Mouse (Mus musculus) G1E (cell line): ENCODE results near the gene Srrm3. TPM values are rescaled to one million over a fixed set of nuclear protein-coding genes. Genes with fewer than 3 reads are reported as not detected.
A peak's percentile ranks its signal among the peaks of the same experiment; 100 is the strongest.

Source experiments
- ATAC-seq: 2 replicates; pipeline ENCODE4 v1.8.0; 2016; ENCODE audit warnings: mild to moderate bottlenecking; ENCODE audit not compliant: insufficient number of reproducible peaks, poor library complexity, low FRiP score, severe bottlenecking; ENCODE audit errors: extremely low read depth
- DNase-seq: peaks from one replicate; pipeline ENCODE4 v3.0.0; 2012; ENCODE audit warnings: low spot score
- H3K27me3 ChIP-seq: 2 replicates; pipeline ENCODE4 v1.6.1; 2012; ENCODE audit warnings: mild to moderate bottlenecking, low read length, inconsistent platforms; ENCODE audit not compliant: insufficient read depth
- H3K36me3 ChIP-seq: replicated peaks from 2 replicates; pipeline ENCODE3; 2012; ENCODE audit warnings: mild to moderate bottlenecking, inconsistent platforms
- H3K4me1 ChIP-seq: 2 replicates; pipeline ENCODE4 v1.6.1; 2012; ENCODE audit warnings: low read depth, low read length, inconsistent platforms, mixed read lengths; ENCODE audit not compliant: insufficient read depth
- H3K4me3 ChIP-seq: 2 replicates; pipeline ENCODE4 v1.5.1; 2012; ENCODE audit warnings: low read depth, mild to moderate bottlenecking, inconsistent platforms, low read length, moderate library complexity, mixed read lengths
- H3K9me3 ChIP-seq: replicated peaks from 2 replicates; pipeline ENCODE4 v1.6.1; 2012; ENCODE audit warnings: inconsistent platforms
- CTCF ChIP-seq: IDR thresholded peaks from 2 replicates; pipeline ENCODE4 v1.5.1; 2012; ENCODE audit warnings: low read depth, low read length, inconsistent platforms, mixed read lengths
- GATA1 ChIP-seq: IDR thresholded peaks from 2 replicates; pipeline ENCODE4 v1.6.1; 2012; ENCODE audit warnings: borderline replicate concordance, low read length, inconsistent platforms, mixed read lengths
- GATA2 ChIP-seq: IDR thresholded peaks from 2 replicates; pipeline ENCODE4 v1.6.1; 2012; ENCODE audit warnings: low read depth, low read length, inconsistent platforms, borderline replicate concordance
- POLR2AphosphoS5 ChIP-seq: IDR thresholded peaks from 2 replicates; pipeline ENCODE4 v1.6.1; 2012; ENCODE audit warnings: low read depth, low read length, inconsistent platforms; ENCODE audit not compliant: insufficient replicate concordance
- TAL1 ChIP-seq: conservative IDR thresholded peaks from 2 replicates; pipeline ENCODE4 v1.6.1; 2012; ENCODE audit warnings: low read depth, low read length, inconsistent platforms, mixed read lengths
- polyA plus RNA-seq: library from polyadenylated mRNA; stranded (reverse); fragments of >175 nt; gene quantifications from 2 replicates; pipeline ENCODE4 v1.2.3, GENCODE M21; 2012
- total RNA-seq, 2 experiments: library from RNA; stranded (forward) in 1 of 2; stranded (reverse) in 1 of 2; fragments of 200-1000 nt in 1 of 2; fragments of >200 nt in 1 of 2; fragmentation: Nextera tagmentation in 1 of 2; gene quantifications; 2 replicates each; pipeline ENCODE4 v1.2.3; 2014 to 2017

Srrm3 gene
- total and polyA plus RNA-seq, 3 experiments, result 0.38 TPM; not detected in 2

DNA sequence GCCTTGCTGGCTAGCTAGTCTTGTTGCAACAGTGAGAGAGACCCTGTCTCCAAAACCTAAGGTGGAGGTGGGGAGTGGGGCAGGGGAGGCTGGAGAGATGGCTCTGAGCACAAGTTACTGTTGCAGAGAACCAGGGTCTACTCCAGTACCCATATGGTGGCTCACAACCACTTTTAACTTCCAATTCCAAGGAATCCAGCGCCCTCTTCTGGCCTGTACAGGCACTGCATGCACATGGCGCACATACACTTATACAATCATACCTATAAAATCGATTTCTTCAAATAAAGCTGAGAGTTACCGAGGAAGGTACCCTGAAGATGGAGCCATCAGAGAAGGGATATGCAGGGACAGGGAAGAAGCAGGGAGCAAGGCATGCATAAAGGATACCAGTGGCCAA lies 40.8 kb downstream of the Srrm3 start:
- Histone ChIP-seq H3K36me3 (no peaks in the 10 kb centered on the region), H3K9me3 (0 out of 2 replicates have a peak, but pooled peaks cover 4% of the 10 kb centered on the region), H3K4me1 (no peaks in the 10 kb centered on the region), H3K4me3 (no peak overlapping the region), H3K27me3 (peaks cover 17% of the 10 kb centered on the region)
- no peak for ATAC-seq
- no peak for TF ChIP-seq TAL1
- TF ChIP-seq POLR2AphosphoS5, result no peak
- TF ChIP-seq CTCF, result no peak
- TF ChIP-seq GATA1, result no peak
- TF ChIP-seq GATA2, result no peak
- DNase-seq, result no peak

DNA sequence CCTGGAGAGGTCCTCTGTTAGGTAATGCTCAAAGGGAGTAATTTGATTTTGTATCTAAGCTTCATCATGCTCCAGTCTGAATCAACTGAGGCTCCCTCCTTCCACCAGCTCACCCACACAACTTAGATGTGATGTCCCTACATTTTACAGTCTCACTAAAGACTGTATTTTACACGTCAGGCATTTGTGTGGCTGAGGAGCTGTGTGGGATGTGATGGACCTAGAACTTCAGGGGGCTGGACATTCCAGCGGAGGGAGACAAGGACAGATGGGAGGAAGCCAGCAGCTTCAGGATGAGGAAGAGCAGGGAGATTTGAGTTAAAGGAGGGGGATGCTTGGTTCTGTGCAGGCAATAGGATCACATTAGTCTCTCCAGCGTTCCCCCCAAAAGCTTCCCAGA lies 41.2 kb downstream of the Srrm3 start:
- Histone ChIP-seq H3K4me3 (no peak overlapping the region), H3K27me3 (peaks cover 21% of the 10 kb centered on the region), H3K4me1 (no peaks in the 10 kb centered on the region), H3K36me3 (no peaks in the 10 kb centered on the region), H3K9me3 (0 out of 2 replicates have a peak, but pooled peaks cover 4% of the 10 kb centered on the region)
- TF ChIP-seq POLR2AphosphoS5, result no peak
- no peak for TF ChIP-seq CTCF
- no peak for TF ChIP-seq TAL1
- no peak for TF ChIP-seq GATA2
- no peak for TF ChIP-seq GATA1
- DNase-seq (no peak), ATAC-seq (no peak)

DNA sequence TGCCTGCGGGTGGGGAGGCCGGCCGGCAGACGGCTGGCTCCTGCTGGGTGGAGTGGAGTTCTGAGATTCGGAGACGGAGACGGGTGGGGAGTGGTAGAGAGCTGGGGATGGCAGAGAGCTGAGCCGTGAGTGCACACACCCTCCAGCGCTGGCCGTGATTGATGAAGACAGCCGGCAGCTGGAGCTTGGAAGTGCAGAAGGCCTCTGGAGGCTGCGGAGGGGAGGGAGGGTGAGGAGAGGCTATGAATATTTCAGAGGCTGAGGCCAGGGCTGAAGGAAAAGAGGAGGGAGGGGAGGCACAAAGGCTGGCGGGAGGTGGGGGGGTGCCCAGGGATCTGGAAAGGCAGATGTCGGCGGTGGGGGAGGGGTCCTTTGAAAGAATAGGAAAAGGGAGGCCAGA lies 44.3 kb downstream of the Srrm3 start:
- H3K27me3 ChIP-seq, result peaks cover 24% of the 10 kb centered on the region

DNA sequence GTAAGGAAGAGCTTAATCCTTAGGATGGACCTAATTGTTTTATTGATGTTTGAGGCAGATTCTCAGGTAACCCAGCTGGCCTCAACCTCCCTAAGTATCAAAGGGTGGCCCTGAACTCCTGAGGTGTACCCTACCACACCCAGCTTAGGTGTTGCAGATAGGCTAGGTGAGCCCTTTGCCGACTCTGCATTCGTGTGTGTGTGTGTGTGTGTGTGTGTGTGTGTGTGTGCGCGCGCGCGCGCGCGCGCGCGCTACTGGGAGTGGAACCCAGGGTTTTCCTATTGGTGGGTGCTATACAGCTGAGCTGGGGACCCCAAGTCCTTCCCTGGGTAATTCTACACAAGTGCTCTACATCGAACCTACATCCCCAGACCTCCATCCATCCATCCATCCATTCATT lies 44.8 kb downstream of the Srrm3 start:
- no peak for ATAC-seq
- no peak for DNase-seq
- Histone ChIP-seq H3K27me3 (peaks cover 27% of the 10 kb centered on the region), H3K4me1 (no peaks in the 10 kb centered on the region), H3K4me3 (no peak overlapping the region), H3K9me3 (0 out of 2 replicates have a peak, but pooled peaks cover 4% of the 10 kb centered on the region), H3K36me3 (no peaks in the 10 kb centered on the region)
- TF ChIP-seq POLR2AphosphoS5 (no peak), TAL1 (no peak)

More for the DNA sequence above, 44.3 kb downstream of the Srrm3 start:
- H3K4me1 ChIP-seq, result no peaks in the 10 kb centered on the region
- TF ChIP-seq GATA2, result no peak
- no peak for TF ChIP-seq GATA1
- TF ChIP-seq CTCF, result no peak
- no peak for TF ChIP-seq TAL1
- TF ChIP-seq POLR2AphosphoS5, result no peak
- no peak overlapping the region for H3K4me3 ChIP-seq
- H3K9me3 ChIP-seq, result 0 out of 2 replicates have a peak, but pooled peaks cover 4% of the 10 kb centered on the region
- ATAC-seq, result no peak
- DNase-seq, result no peak
- H3K36me3 ChIP-seq, result no peaks in the 10 kb centered on the region

DNA sequence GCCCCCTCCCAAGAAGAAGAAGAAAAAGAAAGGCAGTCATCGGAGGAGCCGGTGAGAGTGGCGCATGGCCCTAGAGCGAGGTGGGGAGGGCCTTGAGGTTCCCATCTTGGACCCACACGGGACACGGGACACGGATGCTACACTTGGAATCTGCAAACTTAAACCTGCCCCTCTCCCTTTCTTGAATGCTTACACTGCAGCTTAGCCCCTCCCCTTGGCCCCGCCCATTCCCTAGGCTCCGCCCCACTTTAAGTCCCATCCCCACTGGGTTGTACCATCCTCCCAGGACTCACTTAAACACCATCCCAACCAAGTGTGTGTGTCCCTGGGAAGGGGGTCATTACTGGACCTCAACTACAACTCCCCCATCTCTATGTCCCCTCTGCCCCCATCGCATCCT lies 45.7 kb downstream of the Srrm3 start:
- peaks cover 32% of the 10 kb centered on the region for H3K27me3 ChIP-seq
- no peak for DNase-seq

DNA sequence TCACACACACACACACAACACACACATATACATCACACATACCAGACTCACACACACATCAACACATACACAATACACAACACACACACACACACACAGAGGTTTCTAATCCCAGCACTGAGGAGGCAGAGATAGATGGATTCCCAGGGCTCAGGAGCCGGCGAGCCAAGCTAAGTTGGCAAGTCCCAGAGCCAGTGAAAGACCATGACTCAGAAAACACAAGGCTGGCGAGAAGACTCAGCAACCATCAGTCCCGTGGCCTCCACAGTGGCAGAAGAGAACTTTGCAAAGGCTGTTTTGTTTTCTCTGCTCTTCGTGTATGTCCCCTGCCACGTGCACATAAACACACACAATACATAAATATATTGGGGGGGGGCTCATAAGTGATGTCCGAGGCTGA lies 47.0 kb downstream of the Srrm3 start:
- Histone ChIP-seq H3K4me1 (no peaks in the 10 kb centered on the region), H3K27me3 (peaks cover 33% of the 10 kb centered on the region), H3K4me3 (no peak overlapping the region), H3K9me3 (no peaks in the 10 kb centered on the region), H3K36me3 (no peaks in the 10 kb centered on the region)
- TF ChIP-seq POLR2AphosphoS5, result no peak
- TF ChIP-seq TAL1, result no peak
- no peak for TF ChIP-seq GATA1
- TF ChIP-seq GATA2, result no peak
- TF ChIP-seq CTCF, result no peak
- DNase-seq, result no peak
- ATAC-seq, result no peak

More for the DNA sequence above, 45.7 kb downstream of the Srrm3 start:
- no peak for ATAC-seq
- Histone ChIP-seq H3K4me1 (no peaks in the 10 kb centered on the region), H3K36me3 (no peaks in the 10 kb centered on the region), H3K9me3 (0 out of 2 replicates have a peak, but pooled peaks cover 2% of the 10 kb centered on the region), H3K4me3 (no peak overlapping the region)
- TF ChIP-seq POLR2AphosphoS5 (no peak), GATA1 (no peak), TAL1 (no peak), GATA2 (no peak), CTCF (no peak)

DNA sequence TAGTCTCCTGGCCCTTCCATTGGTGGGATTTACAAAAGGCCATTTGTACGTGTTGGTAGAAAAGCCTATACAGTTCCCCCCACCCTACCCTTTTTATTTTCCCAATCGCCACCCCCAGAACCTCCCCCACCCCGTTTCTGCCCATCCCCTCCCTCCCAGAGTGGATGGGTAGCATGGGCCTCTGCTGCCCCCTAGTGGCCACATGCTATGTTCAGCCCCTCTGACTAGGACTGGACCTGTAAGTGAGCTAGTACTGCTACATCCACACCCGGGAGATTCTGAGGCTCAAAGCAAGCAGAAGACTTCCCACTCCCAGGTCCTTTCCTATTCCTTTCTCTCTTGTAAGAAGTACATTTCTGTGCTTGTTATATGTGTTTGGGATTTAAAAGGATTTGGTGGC lies 48.5 kb downstream of the Srrm3 start:
- ATAC-seq, result no peak
- DNase-seq, result peak; percentile 74
- TF ChIP-seq GATA1 (no peak), CTCF (peak; percentile 67)
- Histone ChIP-seq H3K27me3 (peaks cover 33% of the 10 kb centered on the region), H3K4me1 (no peaks in the 10 kb centered on the region), H3K36me3 (no peaks in the 10 kb centered on the region), H3K9me3 (no peaks in the 10 kb centered on the region), H3K4me3 (no peak overlapping the region)
